Mouse (Mus musculus): ENCODE measurements at regions not wholly inside any gene's neighbourhood (a gene's known extent, or its start where the extent isn't known, plus 50 kb on each side); places are given as distances from the start of the nearest gene placed in this dataset.

DNA sequence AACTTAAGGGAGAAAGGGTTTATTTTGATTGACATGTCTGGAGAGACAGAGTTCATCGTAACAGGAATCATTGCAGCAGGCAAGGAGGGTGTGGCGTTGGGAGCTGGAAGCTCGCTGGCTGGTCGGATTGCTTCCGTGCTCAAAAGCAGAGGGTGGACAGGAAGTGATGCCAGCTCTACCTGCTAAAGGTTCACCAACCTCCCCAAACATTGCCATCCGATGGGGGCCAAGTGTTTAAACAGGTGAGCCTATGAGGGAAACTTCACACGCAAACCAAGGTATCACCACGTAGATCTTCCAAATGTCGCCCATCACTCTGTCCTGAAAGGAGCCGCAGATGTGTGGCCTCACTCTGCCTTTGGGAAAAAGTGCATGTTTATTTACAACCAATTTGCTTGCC, 162.3 kb upstream of the 3110018I06Rik start:
- Histone ChIP-seq H3K27me3 (ENCODE audit: control insufficient read depth, insufficient read depth, insufficient read length) (no peaks in the 10 kb centered on the region), H3ac (ENCODE audit: control insufficient read depth, insufficient read length, low read depth) (no peak overlapping the region), H3K4me3 (ENCODE audit: insufficient read depth, poor library complexity, severe bottlenecking) (no peak overlapping the region), H3K79me3 (ENCODE audit: low read depth) (no peaks in the 10 kb centered on the region), H3K79me2 (ENCODE audit: control insufficient read depth, insufficient read depth) (no peaks in the 10 kb centered on the region), H3K36me3 (ENCODE audit: control insufficient read depth, insufficient read depth) (no peaks in the 10 kb centered on the region)
- TF ChIP-seq MAX (IDR thresholded peaks at IDR 0.05) (no peak), CEBPB (IDR thresholded peaks at IDR 0.05; ENCODE audit: low read depth) (no peak), USF1 (IDR thresholded peaks at IDR 0.05; ENCODE audit: low read depth) (no peak), MYOG (IDR thresholded peaks at IDR 0.05; ENCODE audit: control insufficient read depth, extremely low read depth, insufficient read length) (no peak), MYOD1 (IDR thresholded peaks at IDR 0.05; ENCODE audit: control insufficient read depth, insufficient read length, low read depth) (no peak), CTCF (IDR thresholded peaks at IDR 0.05; ENCODE audit: control insufficient read depth, insufficient read depth, insufficient read length) (no peak), FOSL1 (IDR thresholded peaks at IDR 0.05; ENCODE audit: insufficient read depth, low read length, poor library complexity, severe bottlenecking) (no peak)

DNA sequence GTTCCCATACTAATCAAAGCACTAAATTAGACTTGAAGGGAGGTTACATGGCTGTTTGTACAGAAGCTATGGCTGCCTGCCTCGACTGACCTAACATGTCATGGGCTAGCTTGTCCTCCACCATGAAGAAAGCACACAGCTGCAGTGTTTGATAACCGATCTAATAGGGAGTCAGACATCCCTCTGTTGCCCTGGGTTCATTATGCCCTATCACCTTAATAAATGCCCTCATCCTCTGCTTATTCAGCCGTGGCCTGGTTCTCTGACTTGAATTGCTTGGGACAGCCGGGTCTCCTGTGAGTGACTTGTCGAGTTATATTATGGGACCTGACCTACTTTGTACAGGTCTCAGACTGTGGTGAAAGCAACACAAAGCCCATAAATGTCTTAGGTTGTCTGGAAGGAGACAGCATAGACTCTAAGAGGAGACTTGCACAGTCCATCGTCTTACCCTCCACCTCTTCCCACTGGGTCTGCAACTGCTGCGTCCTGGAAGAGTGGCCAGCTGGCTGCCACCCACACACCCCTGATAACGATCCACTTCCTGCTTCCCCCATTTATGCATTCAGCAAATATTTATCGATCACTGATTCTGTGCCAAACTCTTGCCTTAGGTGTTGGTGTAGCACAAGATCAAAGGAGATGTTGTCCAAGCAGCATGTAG, 161.2 kb upstream of the 3110018I06Rik start:
- Histone ChIP-seq H3K79me3 (ENCODE audit: low read depth) (no peaks in the 10 kb centered on the region), H3ac (ENCODE audit: control insufficient read depth, insufficient read length, low read depth) (no peak overlapping the region), H3K79me2 (ENCODE audit: control insufficient read depth, insufficient read depth) (no peaks in the 10 kb centered on the region), H3K27me3 (ENCODE audit: control insufficient read depth, insufficient read depth, insufficient read length) (no peaks in the 10 kb centered on the region), H3K4me3 (ENCODE audit: insufficient read depth, poor library complexity, severe bottlenecking) (no peak overlapping the region), H3K36me3 (ENCODE audit: control insufficient read depth, insufficient read depth) (no peaks in the 10 kb centered on the region)
- TF ChIP-seq USF1 (IDR thresholded peaks at IDR 0.05; ENCODE audit: low read depth) (no peak), MYOD1 (IDR thresholded peaks at IDR 0.05; ENCODE audit: control insufficient read depth, insufficient read length, low read depth) (no peak), MAX (IDR thresholded peaks at IDR 0.05) (no peak), CEBPB (IDR thresholded peaks at IDR 0.05; ENCODE audit: low read depth) (no peak), MYOG (IDR thresholded peaks at IDR 0.05; ENCODE audit: control insufficient read depth, extremely low read depth, insufficient read length) (no peak)

DNA sequence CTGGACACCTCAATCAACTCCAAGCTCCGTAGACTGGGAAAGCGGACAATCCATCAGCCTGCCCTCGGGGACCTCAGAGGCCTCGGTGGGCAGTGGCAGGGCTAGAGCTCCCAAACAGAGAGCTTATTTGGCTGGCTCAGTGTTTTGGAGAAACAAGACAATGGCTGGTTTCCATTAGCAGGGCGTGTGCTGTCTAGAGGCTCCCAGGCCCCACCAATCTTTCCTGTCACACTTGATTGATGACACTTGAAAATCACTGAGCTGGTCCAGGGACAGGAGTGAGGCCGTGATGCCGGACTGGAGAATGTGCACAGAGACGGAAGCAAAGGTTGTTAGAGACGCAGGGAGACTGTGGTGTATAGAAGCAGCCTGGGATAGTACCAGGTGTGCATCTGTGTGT, 159.4 kb upstream of the 3110018I06Rik start:
- H3K36me3 ChIP-seq (ENCODE audit: control insufficient read depth, insufficient read depth), result no peaks in the 10 kb centered on the region
- no peak overlapping the region for H3K4me3 ChIP-seq (ENCODE audit: insufficient read depth, poor library complexity, severe bottlenecking)
- no peaks in the 10 kb centered on the region for H3K79me3 ChIP-seq (ENCODE audit: low read depth)
- no peak overlapping the region for H3ac ChIP-seq (ENCODE audit: control insufficient read depth, insufficient read length, low read depth)
- no peaks in the 10 kb centered on the region for H3K27me3 ChIP-seq (ENCODE audit: control insufficient read depth, insufficient read depth, insufficient read length)
- no peak for TF ChIP-seq FOSL1 (IDR thresholded peaks at IDR 0.05; ENCODE audit: insufficient read depth, low read length, poor library complexity, severe bottlenecking)
- no peak for TF ChIP-seq CEBPB (IDR thresholded peaks at IDR 0.05; ENCODE audit: low read depth)
- no peak for TF ChIP-seq MYOG (IDR thresholded peaks at IDR 0.05; ENCODE audit: control insufficient read depth, extremely low read depth, insufficient read length)
- no peak for TF ChIP-seq USF1 (IDR thresholded peaks at IDR 0.05; ENCODE audit: low read depth)
- no peak for TF ChIP-seq MAX (IDR thresholded peaks at IDR 0.05)
- no peak for TF ChIP-seq MYOD1 (IDR thresholded peaks at IDR 0.05; ENCODE audit: control insufficient read depth, insufficient read length, low read depth)
- TF ChIP-seq CTCF (IDR thresholded peaks at IDR 0.05; ENCODE audit: control insufficient read depth, insufficient read depth, insufficient read length), result no peak
- H3K79me2 ChIP-seq (ENCODE audit: control insufficient read depth, insufficient read depth), result no peaks in the 10 kb centered on the region

DNA sequence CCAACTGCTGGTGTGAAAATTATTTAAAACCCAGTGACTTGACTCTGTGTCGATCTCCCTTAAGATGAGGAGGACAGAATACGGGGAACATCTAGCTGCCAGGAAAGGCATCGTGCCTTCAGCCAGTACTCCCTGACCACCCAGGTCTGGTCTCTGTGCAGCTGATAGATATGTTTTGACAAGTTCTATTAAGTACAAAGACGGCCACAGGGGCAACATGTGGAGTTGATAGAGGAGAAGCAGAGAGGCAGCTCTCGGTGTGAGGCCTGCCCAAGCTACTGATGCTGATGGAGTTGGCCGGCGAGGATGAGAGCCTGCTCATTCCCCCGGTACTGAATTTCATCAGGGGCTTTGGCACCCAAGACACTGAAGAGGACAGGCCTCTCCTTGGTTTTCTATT, 154.1 kb upstream of the 3110018I06Rik start:
- Histone ChIP-seq H3K36me3 (ENCODE audit: control insufficient read depth, insufficient read depth) (no peaks in the 10 kb centered on the region), H3K4me3 (ENCODE audit: insufficient read depth, poor library complexity, severe bottlenecking) (no peak overlapping the region), H3K79me3 (ENCODE audit: low read depth) (no peaks in the 10 kb centered on the region), H3ac (ENCODE audit: control insufficient read depth, insufficient read length, low read depth) (no peak overlapping the region), H3K79me2 (ENCODE audit: control insufficient read depth, insufficient read depth) (no peaks in the 10 kb centered on the region), H3K27me3 (ENCODE audit: control insufficient read depth, insufficient read depth, insufficient read length) (no peaks in the 10 kb centered on the region)
- TF ChIP-seq FOSL1 (IDR thresholded peaks at IDR 0.05; ENCODE audit: insufficient read depth, low read length, poor library complexity, severe bottlenecking) (no peak), MYOG (IDR thresholded peaks at IDR 0.05; ENCODE audit: control insufficient read depth, extremely low read depth, insufficient read length) (no peak), USF1 (IDR thresholded peaks at IDR 0.05; ENCODE audit: low read depth) (no peak), MYOD1 (IDR thresholded peaks at IDR 0.05; ENCODE audit: control insufficient read depth, insufficient read length, low read depth) (no peak), MAX (IDR thresholded peaks at IDR 0.05) (no peak), CEBPB (IDR thresholded peaks at IDR 0.05; ENCODE audit: low read depth) (no peak), CTCF (IDR thresholded peaks at IDR 0.05; ENCODE audit: control insufficient read depth, insufficient read depth, insufficient read length) (no peak)

DNA sequence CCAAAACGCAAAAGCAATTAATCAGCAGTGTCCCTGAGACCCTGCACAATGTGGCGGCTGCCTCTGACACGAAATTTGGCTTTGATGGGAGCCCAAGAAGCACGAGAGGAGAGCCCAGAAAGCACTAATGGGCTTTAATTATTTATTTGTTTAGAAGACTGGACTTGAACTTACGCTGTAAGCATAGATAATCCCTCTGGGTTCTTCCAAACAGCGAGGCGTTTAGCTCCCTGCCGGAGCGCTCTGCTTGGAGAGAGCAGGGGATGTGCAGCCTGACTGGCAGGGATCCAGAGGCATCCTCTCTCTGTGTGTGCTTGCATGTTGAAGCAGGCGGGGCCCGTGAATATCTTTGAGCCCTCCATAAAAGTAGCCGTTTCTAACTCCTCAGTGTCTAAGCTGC, 153.3 kb upstream of the 3110018I06Rik start:
- TF ChIP-seq USF1 (IDR thresholded peaks at IDR 0.05; ENCODE audit: low read depth), result no peak
- TF ChIP-seq CTCF (IDR thresholded peaks at IDR 0.05; ENCODE audit: control insufficient read depth, insufficient read depth, insufficient read length), result no peak
- TF ChIP-seq MYOG (IDR thresholded peaks at IDR 0.05; ENCODE audit: control insufficient read depth, extremely low read depth, insufficient read length), result no peak
- TF ChIP-seq MAX (IDR thresholded peaks at IDR 0.05), result no peak
- TF ChIP-seq MYOD1 (IDR thresholded peaks at IDR 0.05; ENCODE audit: control insufficient read depth, insufficient read length, low read depth), result no peak
- no peak for TF ChIP-seq FOSL1 (IDR thresholded peaks at IDR 0.05; ENCODE audit: insufficient read depth, low read length, poor library complexity, severe bottlenecking)
- no peaks in the 10 kb centered on the region for H3K79me3 ChIP-seq (ENCODE audit: low read depth)

DNA sequence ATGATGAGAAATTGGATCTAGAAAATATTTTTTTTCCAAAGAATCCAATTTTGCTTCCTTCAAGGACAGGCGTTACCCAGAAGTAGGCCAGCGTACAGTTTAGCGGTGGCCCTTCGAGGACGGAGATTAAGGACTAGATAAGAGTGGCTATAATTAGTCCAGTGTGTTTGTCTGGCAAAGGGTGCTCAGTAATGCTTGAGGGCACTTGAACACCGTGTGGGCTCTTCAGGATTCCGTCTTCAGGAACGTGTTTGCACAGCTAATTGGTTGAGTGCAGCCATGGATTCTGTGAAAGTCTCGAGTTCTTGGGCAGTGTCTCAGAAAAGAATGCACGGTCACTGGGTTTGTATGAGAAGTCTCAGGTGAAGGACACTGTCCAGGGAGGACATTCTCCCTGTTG, 149.7 kb upstream of the 3110018I06Rik start:
- no peaks in the 10 kb centered on the region for H3K27me3 ChIP-seq (ENCODE audit: control insufficient read depth, insufficient read depth, insufficient read length)
- H3ac ChIP-seq (ENCODE audit: control insufficient read depth, insufficient read length, low read depth), result no peak overlapping the region
- no peaks in the 10 kb centered on the region for H3K36me3 ChIP-seq (ENCODE audit: control insufficient read depth, insufficient read depth)
- H3K4me3 ChIP-seq (ENCODE audit: insufficient read depth, poor library complexity, severe bottlenecking), result no peak overlapping the region
- H3K79me3 ChIP-seq (ENCODE audit: low read depth), result no peaks in the 10 kb centered on the region
- TF ChIP-seq FOSL1 (IDR thresholded peaks at IDR 0.05; ENCODE audit: insufficient read depth, low read length, poor library complexity, severe bottlenecking) (no peak), USF1 (IDR thresholded peaks at IDR 0.05; ENCODE audit: low read depth) (no peak)
- no peaks in the 10 kb centered on the region for H3K79me2 ChIP-seq (ENCODE audit: control insufficient read depth, insufficient read depth)

More for the DNA sequence above, 153.3 kb upstream of the 3110018I06Rik start:
- H3K36me3 ChIP-seq (ENCODE audit: control insufficient read depth, insufficient read depth), result no peaks in the 10 kb centered on the region
- no peak overlapping the region for H3ac ChIP-seq (ENCODE audit: control insufficient read depth, insufficient read length, low read depth)
- H3K27me3 ChIP-seq (ENCODE audit: control insufficient read depth, insufficient read depth, insufficient read length), result no peaks in the 10 kb centered on the region
- no peaks in the 10 kb centered on the region for H3K79me2 ChIP-seq (ENCODE audit: control insufficient read depth, insufficient read depth)
- H3K4me3 ChIP-seq (ENCODE audit: insufficient read depth, poor library complexity, severe bottlenecking), result no peak overlapping the region
